Mouse (Mus musculus): ENCODE results near the gene Sos1. TPM values are rescaled to one million over a fixed set of nuclear protein-coding genes. Genes with fewer than 3 reads are reported as not detected.
A peak's percentile ranks its signal among the peaks of the same experiment; 100 is the strongest.

Sos1 gene
- total RNA-seq, 2 experiments from 2014 or later: 14.1 to 18.2 TPM

DNA sequence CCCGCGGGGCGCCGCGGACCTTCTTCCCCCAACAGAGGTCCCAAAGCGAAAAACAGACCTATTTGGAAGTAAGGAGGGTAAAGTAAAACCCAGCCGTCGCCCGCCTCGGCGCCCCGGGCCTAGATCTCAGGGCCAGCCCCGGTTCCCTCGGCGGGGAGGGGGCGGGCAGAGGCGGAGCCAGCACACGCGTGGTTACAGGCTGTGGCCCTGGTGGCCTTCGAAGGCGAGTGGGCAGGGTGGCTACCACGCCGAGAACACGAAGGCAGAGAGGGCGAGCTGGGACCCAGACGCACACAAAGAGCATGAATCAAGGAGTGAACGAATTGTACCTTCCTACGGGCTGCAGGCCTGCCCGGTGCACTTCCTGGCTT, 106.5 kb downstream of the Sos1 start:
- Histone ChIP-seq H3K27ac (peak overlapping the region; percentile 63; the same call in 1 of the 2 replicates), H3K4me3 (peak overlapping the region; percentile 80)
- no peak for TF ChIP-seq CTCF (IDR thresholded peaks at IDR 0.05)
- intact Hi-C loops (cut with DNase I): no loop called here
- DNase-seq: no peak

GRCm38 (mm10) chr17:80372989-80373725, 107.1 kb downstream of the Sos1 start, which contains the start of gene Gm10190:
Gene Gm10190 (minus strand): TSS chr17:80373541.
- peak; percentile 93 for DNase-seq
- Histone ChIP-seq H3K27ac (peak within 1 kb of the TSS; percentile 83), H3K4me3 (peak within 1 kb of the TSS; percentile 80)
- TF ChIP-seq CTCF (IDR thresholded peaks at IDR 0.05): no peak; the same call in 1 of the 2 replicates
- intact Hi-C loops (cut with DNase I): no loop called here

DNA sequence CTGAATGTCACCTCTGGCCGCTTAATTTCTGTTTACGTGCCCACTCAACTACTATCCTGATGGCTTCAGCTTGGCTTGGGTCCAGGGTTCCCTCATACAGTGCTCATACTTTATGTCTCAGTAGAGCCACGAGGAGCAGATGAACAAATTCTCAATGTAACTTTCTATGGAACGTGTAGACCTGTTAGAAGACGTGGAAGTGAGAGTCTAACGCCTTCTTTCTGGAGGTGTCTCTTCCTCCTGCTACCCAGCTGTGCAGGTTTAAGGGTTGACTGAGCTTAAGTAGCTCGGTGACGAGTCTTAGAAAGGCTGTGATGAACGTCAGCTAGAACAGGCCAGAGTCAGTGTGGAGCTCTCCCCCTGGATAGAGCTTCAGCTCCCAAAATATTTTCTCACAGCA, 111.6 kb downstream of the Sos1 start:
- TF ChIP-seq CTCF (IDR thresholded peaks at IDR 0.05): no peak
- intact Hi-C loops (cut with DNase I): no loop called here
- DNase-seq: no peak
- Histone ChIP-seq H3K4me3 (no peak overlapping the region), H3K27ac (no peak overlapping the region)

GRCm38 (mm10) chr17:80367276-80367675, 113.0 kb downstream of the Sos1 start:
- H3K4me3 ChIP-seq: no peak overlapping the region
- peak; percentile 25 for TF ChIP-seq CTCF (IDR thresholded peaks at IDR 0.05)
- no peak overlapping the region for H3K27ac ChIP-seq
- intact Hi-C loops (cut with DNase I): no loop called here
- no peak for DNase-seq

DNA sequence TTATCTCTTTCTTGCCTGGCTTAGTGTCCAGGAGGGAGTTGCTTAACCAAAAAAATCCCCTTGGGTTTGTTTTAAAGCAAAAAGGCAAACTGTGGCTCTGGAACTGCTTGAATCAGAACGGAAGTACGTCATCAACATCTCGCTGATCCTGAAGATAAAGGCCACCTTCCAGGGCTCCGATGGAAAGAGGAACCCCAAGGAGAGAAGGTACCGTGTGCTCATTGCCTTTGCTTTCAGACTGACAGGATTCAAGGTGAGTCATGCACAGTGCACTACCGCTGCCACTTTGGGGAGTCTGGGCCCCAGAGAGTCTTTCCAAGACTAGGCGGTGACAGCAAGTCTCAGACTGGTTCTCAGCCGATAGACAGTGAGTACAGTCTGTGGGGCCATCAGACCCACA, 120.0 kb downstream of the Sos1 start:
- H3K4me3 ChIP-seq: no peak overlapping the region
- H3K27ac ChIP-seq: no peak overlapping the region
- intact Hi-C loops (cut with DNase I): no loop called here
- TF ChIP-seq CTCF (IDR thresholded peaks at IDR 0.05): no peak
- no peak for DNase-seq

- Histone ChIP-seq H3K27ac (no peak overlapping the region), H3K4me3 (no peak overlapping the region)
- no peak for DNase-seq
- intact Hi-C loops (cut with DNase I): no loop called here
- no peak for TF ChIP-seq CTCF (IDR thresholded peaks at IDR 0.05)
Observed at GRCm38 (mm10) chr17:80347234-80347633, 133.0 kb downstream of the Sos1 start.

DNA sequence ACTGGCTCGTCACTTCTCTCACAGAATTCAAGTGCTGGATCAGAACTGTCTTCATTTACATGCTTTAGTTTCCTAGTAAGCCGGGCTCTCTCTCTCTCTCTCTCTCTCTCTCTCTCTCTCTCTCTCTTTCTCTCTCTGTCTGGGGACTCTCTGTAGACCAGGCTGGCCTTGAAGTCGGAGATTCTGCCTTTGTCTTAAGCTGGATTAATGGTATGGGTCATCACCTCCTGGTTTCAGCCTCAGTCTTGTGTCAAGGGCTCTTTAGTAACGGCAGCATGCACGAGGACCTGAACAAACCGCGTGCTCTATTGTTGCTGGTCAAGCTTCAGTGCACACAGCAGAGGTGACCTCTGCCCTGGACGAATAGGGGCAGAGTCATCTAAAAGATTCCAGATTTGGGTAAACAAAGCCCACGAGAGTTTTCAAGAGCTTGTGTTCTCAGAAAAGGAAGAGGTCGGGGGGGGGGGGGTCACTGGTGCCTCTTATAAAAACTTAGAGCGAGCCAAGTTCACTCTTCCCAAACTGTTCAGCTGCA, 133.6 kb downstream of the Sos1 start:
- Histone ChIP-seq H3K4me3 (no peak overlapping the region), H3K27ac (no peak overlapping the region)
- intact Hi-C loops (cut with DNase I): no loop called here
- no peak for DNase-seq
- TF ChIP-seq CTCF (IDR thresholded peaks at IDR 0.05): no peak

DNA sequence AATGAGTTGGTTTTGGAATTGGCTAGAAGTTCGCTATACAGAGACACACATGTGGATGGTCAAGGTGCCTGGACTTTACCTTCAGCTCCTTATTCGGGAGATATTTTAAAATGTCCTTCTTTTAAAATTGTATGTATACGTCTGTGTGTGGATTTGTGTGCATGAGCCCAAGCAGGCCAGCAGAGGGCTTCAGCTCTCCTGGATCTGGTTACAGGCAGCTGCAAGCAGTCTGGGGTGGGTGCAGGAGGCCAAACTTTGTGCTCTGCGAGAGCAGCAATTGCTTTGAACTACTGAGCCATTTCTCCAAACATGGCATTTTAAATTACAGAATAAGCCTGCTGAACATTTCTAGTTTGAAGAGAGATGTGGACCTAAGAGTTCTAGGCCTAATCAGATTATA, 135.0 kb downstream of the Sos1 start:
- intact Hi-C loops (cut with DNase I): no loop called here
- no peak for DNase-seq
- Histone ChIP-seq H3K27ac (no peak overlapping the region), H3K4me3 (no peak overlapping the region)
- TF ChIP-seq CTCF (IDR thresholded peaks at IDR 0.05): peak; percentile 26; the same call in 1 of the 2 replicates

Other genes with a start within 250 kb of the Sos1 start
- gene Morn2, start 190.2 kb downstream of the Sos1 start, total RNA-seq (2021): 10 to 100 TPM in 1 of 2 experiments, 1 to 10 TPM in 1; 7.6 to 11.0 TPM
- gene Dhx57, start 190.0 kb downstream of the Sos1 start, total RNA-seq (2021): 1 to 10 TPM; 7.9 to 8.1 TPM
- gene Arhgef33, start 173.0 kb downstream of the Sos1 start, total RNA-seq (2021): not detected
- not detected for gene Gm10190, start 106.9 kb downstream of the Sos1 start, total RNA-seq (2021)
- gene Cdkl4, start 97.4 kb upstream of the Sos1 start, total RNA-seq (2021): under 1 TPM in 1 of 2 experiments, not detected in 1; 0.11 TPM
- gene Map4k3, start 248.0 kb upstream of the Sos1 start, total RNA-seq (2021): 10 to 100 TPM; 11.9 to 17.5 TPM

Measured in gastrocnemius, adult 2 months (tissue).